Mouse (Mus musculus): ENCODE measurements at regions not wholly inside any gene's neighbourhood (a gene's known extent, or its start where the extent isn't known, plus 50 kb on each side); places are given as distances from the start of the nearest gene placed in this dataset.
A peak's percentile ranks its signal among the peaks of the same experiment; 100 is the strongest.
"Not testable (repeated sequence)": the region's sequence is repeated elsewhere in the genome, so short reads cannot be mapped to it uniquely, and the experiment has no call there.

GRCm38 (mm10) chr9:84461441-84461840, 536.5 kb downstream of the Bckdhb start:
- DNase-seq (ENCODE audit: low spot score) = no peak

- DNase-seq (ENCODE audit: low spot score) = peak; percentile 6
Measured at GRCm38 (mm10) chr9:84466741-84467140, 541.8 kb downstream of the Bckdhb start.

- no peak for DNase-seq (ENCODE audit: low spot score)
Measured at GRCm38 (mm10) chr9:84472696-84473095, 547.8 kb downstream of the Bckdhb start.

- no peak for DNase-seq (ENCODE audit: low spot score)
Measured at GRCm38 (mm10) chr9:84475906-84476305, 551.0 kb downstream of the Bckdhb start.

- no peak for DNase-seq (ENCODE audit: low spot score)
Measured at GRCm38 (mm10) chr9:84499507-84499906, 574.6 kb downstream of the Bckdhb start.

- not testable (repeated sequence) for DNase-seq (ENCODE audit: low spot score)
Measured at GRCm38 (mm10) chr9:84502981-84503380, 578.0 kb downstream of the Bckdhb start.

GRCm38 (mm10) chr9:84517064-84517463, 592.1 kb downstream of the Bckdhb start:
- no peak for DNase-seq (ENCODE audit: low spot score)

GRCm38 (mm10) chr9:84545431-84545830, 620.5 kb downstream of the Bckdhb start:
- no peak for DNase-seq (ENCODE audit: low spot score)

- DNase-seq (ENCODE audit: low spot score) = peak; percentile 3
Measured at GRCm38 (mm10) chr9:84548012-84548660, 623.2 kb downstream of the Bckdhb start.

GRCm38 (mm10) chr9:84555237-84555636, 630.3 kb downstream of the Bckdhb start:
- DNase-seq (ENCODE audit: low spot score) = no peak

GRCm38 (mm10) chr9:84556261-84556844, 631.4 kb downstream of the Bckdhb start:
- no peak for DNase-seq (ENCODE audit: low spot score)

- DNase-seq (ENCODE audit: low spot score) = no peak
Measured at GRCm38 (mm10) chr9:84558346-84558745, 633.4 kb downstream of the Bckdhb start.

- no peak for DNase-seq (ENCODE audit: low spot score)
Measured at GRCm38 (mm10) chr9:84569533-84569932, 644.6 kb downstream of the Bckdhb start.

GRCm38 (mm10) chr9:84577781-84578180, 652.8 kb downstream of the Bckdhb start:
- DNase-seq (ENCODE audit: low spot score) = no peak

- no peak for DNase-seq (ENCODE audit: low spot score)
Measured at GRCm38 (mm10) chr9:84587791-84588190, 662.8 kb downstream of the Bckdhb start.

GRCm38 (mm10) chr9:84594724-84595123, 669.8 kb downstream of the Bckdhb start:
- no peak for DNase-seq (ENCODE audit: low spot score)

Data from urinary bladder, postnatal 25 days (tissue).